Mouse (Mus musculus) hindbrain, embryonic 16.5 days (tissue): ENCODE data around the gene Mcl1. TPM values are rescaled to one million over a fixed set of nuclear protein-coding genes. Genes with fewer than 3 reads are reported as not detected.
"Not testable (repeated sequence)": the region's sequence is repeated elsewhere in the genome, so short reads cannot be mapped to it uniquely, and the experiment has no call there.

Source experiments
- ATAC-seq: fragments of 200-750 bp; cut with Nextera tagmentation; 2 replicates; pipeline ENCODE4 v1.8.0; 2017; ENCODE audit warnings: moderate TSS enrichment, moderate library complexity
- H3K27ac ChIP-seq: fragments of 300-500 bp; sonication (generic); 2 replicates; pipeline ENCODE4 v1.5.1; 2014; ENCODE audit warnings: low read depth, mild to moderate bottlenecking, control low read depth, low read length, moderate library complexity
- H3K27me3 ChIP-seq: fragments of 300-500 bp; sonication (generic); replicated peaks from 2 replicates; pipeline ENCODE4 v1.6.1; 2014; ENCODE audit warnings: low read length; ENCODE audit not compliant: control insufficient read depth, insufficient read depth
- H3K36me3 ChIP-seq: fragments of 300-500 bp; sonication (generic); 2 replicates; pipeline ENCODE4 v1.6.1; 2014; ENCODE audit warnings: mild to moderate bottlenecking, low read length, moderate library complexity, mixed read lengths; ENCODE audit not compliant: control insufficient read depth, insufficient read depth
- H3K4me1 ChIP-seq: fragments of 300-500 bp; sonication (generic); 2 replicates; pipeline ENCODE4 v1.6.1; 2014; ENCODE audit warnings: low read depth, low read length; ENCODE audit not compliant: control insufficient read depth, insufficient read depth
- H3K4me2 ChIP-seq: fragments of 300-500 bp; sonication (generic); 2 replicates; pipeline ENCODE4 v1.6.1; 2014; ENCODE audit warnings: mild to moderate bottlenecking, low read length, control low read depth, moderate library complexity
- H3K4me3 ChIP-seq: fragments of 300-500 bp; sonication (generic); 2 replicates; pipeline ENCODE4 v1.5.1; 2014; ENCODE audit warnings: mild to moderate bottlenecking, low read length, control low read depth, moderate library complexity
- H3K9ac ChIP-seq: fragments of 300-500 bp; sonication (generic); 2 replicates; pipeline ENCODE4 v1.6.1; 2014; ENCODE audit warnings: low read depth, mild to moderate bottlenecking, control low read depth, low read length, moderate library complexity
- H3K9me3 ChIP-seq: fragments of 300-500 bp; sonication (generic); 2 replicates; pipeline ENCODE4 v1.6.1; 2014; ENCODE audit warnings: mild to moderate bottlenecking, low read length, moderate library complexity; ENCODE audit not compliant: control insufficient read depth
- WGBS: fragments of 180-500 bp; shearing (Covaris S2); extraction: QIAGEN DNeasy Blood & Tissue Kit; methylation state at CpG from one replicate; pipeline ENCODE4 v1.1.7; 2014; 5-methylcytosine and 5-hydroxymethylcytosine counted together
- polyA plus RNA-seq: library from polyadenylated mRNA; unstranded; fragments of >200 nt; fragmentation: Nextera tagmentation; extraction: Ambion mirVana; gene quantifications from 2 replicates; pipeline ENCODE4 v1.2.1, GENCODE M21; 2015

The Mcl1 gene
- polyA plus RNA-seq = 20.2 and 39.4 TPM in 2 replicates

DNA sequence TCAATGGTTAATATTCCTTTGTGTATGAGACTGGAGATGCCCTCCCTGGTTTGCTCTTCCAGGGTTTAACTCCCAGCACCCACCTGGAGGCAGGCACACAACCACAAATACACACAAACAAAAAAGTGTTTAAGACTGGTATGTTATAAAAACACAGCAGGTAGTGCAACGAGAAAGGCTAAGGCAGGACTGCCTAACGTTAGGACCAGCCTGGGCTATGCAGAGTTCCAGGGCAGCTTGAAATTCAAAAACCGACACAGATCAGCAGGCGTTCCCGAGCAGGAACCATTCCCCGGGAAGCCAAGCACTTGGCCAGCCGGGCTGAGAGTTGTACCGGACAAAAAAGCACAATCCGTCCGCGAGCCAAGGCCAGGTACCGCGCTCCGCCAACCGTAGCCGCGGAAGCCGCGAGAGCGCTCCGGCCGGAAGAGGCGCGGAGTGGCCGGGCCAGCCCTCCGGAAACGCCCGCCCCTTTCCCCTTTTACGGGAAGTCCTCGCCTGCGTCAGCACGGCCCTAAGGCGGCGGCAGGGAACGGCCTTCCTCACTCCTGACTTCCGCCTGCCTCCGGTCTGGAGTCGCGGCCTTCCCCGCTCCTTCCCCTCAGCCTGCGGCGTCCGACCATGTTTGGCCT lies at the start of gene Mcl1:
Gene Mcl1 (plus strand): TSS at position 553 of the 632 bp plus-strand sequence.
- H3K9ac ChIP-seq = peak within 1 kb of the TSS; percentile 84

DNA sequence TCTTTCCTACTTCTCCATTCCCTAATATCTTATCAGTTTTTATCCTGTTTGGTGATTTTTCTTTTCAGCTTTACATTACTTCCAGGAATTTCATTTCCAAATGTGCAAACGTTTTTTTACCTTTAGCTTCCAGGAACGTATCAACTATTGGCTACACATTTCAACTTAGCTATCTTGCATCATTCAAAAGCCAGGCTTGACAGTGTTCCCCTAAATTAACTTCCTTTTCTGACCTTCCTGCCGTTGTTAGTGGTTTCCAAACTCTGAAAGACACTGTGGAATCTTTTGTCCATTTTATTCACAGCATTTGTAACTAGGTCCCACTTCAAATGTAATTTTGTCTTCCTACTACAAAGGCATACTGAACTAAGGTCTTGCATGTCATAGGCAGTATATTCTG lies 49.4 kb upstream of the Mcl1 start:
- no peaks in the 10 kb centered on the region for H3K4me1 ChIP-seq
- no peaks in the 10 kb centered on the region for H3K27me3 ChIP-seq
- H3K4me3 ChIP-seq = no peak overlapping the region
- WGBS = 76% methylated on average over 3 of the region's 3 CpGs
- peaks cover 11% of the 10 kb centered on the region for H3K36me3 ChIP-seq
- no peaks in the 10 kb centered on the region for H3K9me3 ChIP-seq
- H3K27ac ChIP-seq = no peak overlapping the region
- ATAC-seq = no peak
- H3K4me2 ChIP-seq = no peak overlapping the region
- no peak overlapping the region for H3K9ac ChIP-seq

More for the DNA sequence above, at the start of gene Mcl1:
- under 1% methylated on average over 39 of the region's 43 CpGs for WGBS
- Histone ChIP-seq H3K9me3 (no peaks in the 10 kb centered on the region), H3K4me2 (peak within 1 kb of the TSS; percentile 94), H3K4me3 (peak within 1 kb of the TSS; percentile 57), H3K27me3 (no peaks in the 10 kb centered on the region), H3K27ac (peak within 1 kb of the TSS; percentile 99), H3K36me3 (peaks cover 3% of the 10 kb centered on the region; the same call in 1 of the 2 replicates), H3K4me1 (peaks cover 29% of the 10 kb centered on the region)
- ATAC-seq = peak; percentile 97

DNA sequence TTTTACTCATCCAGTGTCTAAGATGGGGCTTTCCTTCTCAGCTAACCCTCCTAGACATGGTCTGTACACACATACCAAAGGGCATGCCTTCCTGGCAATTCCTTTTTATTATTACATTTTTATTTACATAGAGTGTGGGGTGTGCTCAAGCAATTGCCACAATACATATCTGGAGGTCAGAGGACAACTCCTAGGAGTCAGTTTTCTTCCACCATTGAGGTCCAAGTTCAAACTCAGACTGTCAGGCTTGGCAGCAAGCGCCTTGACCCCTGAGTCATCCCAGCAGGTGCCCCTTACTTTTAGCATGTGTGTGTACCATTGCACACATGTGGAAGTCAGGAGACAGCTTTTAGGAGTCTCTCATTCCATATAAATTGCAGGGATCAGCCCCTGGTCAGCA lies 44.6 kb upstream of the Mcl1 start:
- Histone ChIP-seq H3K4me2 (no peak overlapping the region), H3K9ac (no peak overlapping the region), H3K27ac (no peak overlapping the region), H3K36me3 (peaks cover 26% of the 10 kb centered on the region), H3K4me1 (no peaks in the 10 kb centered on the region), H3K9me3 (no peaks in the 10 kb centered on the region), H3K4me3 (no peak overlapping the region), H3K27me3 (no peaks in the 10 kb centered on the region)
- no peak for ATAC-seq
- 100% methylated on average over 1 of the region's 1 CpGs for WGBS

DNA sequence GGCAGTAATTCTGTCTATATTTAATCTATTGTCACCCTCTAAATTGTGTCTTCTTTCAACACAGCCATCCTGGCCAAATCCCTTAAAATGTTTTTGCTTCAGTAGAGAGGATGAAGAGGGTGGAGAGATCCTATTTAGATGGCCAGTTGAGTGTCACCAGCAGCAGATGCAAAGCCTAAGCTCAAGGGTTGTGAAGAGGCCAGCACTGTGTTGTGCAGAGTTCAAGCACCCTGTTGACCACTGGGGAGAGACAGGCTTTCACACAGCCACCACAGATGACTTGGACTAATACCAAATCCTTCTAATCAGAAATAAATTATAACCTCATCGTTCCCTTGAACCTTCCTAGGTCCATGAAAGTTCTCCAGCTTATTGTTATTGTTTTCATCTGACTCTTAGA lies 40.1 kb upstream of the Mcl1 start:
- no peak overlapping the region for H3K4me2 ChIP-seq
- H3K4me3 ChIP-seq = no peak overlapping the region
- no peaks in the 10 kb centered on the region for H3K27me3 ChIP-seq
- no peaks in the 10 kb centered on the region for H3K9me3 ChIP-seq
- peaks cover 21% of the 10 kb centered on the region for H3K36me3 ChIP-seq
- no peak overlapping the region for H3K9ac ChIP-seq
- WGBS = 96% methylated on average over 1 of the region's 1 CpGs
- no peaks in the 10 kb centered on the region for H3K4me1 ChIP-seq
- H3K27ac ChIP-seq = no peak overlapping the region
- ATAC-seq = no peak

DNA sequence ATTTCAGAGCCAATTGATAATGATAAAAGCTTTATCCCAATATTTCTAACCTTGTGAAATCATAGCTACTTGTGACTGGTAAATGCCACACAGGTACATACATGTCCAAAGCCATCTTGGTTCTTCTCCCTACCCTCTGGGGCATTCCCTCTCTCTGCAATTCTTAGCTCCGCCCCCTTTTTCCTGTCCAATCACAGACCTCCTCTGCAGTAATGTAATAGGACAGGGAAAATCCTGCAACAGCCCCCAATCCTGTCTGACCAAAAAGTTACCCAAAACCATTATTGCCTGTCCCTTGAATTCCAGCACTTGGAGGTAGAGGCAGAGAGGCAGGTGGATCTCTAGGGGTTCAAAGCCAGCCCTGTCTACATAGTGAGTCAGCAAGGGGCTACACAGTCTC lies 37.3 kb upstream of the Mcl1 start:
- Histone ChIP-seq H3K9me3 (no peaks in the 10 kb centered on the region), H3K27me3 (no peaks in the 10 kb centered on the region), H3K4me3 (no peak overlapping the region), H3K9ac (no peak overlapping the region), H3K36me3 (peaks cover 17% of the 10 kb centered on the region), H3K27ac (no peak overlapping the region), H3K4me1 (peaks cover 9% of the 10 kb centered on the region), H3K4me2 (no peak overlapping the region)
- no peak for ATAC-seq
- WGBS = 77% methylated on average over 1 of the region's 1 CpGs

DNA sequence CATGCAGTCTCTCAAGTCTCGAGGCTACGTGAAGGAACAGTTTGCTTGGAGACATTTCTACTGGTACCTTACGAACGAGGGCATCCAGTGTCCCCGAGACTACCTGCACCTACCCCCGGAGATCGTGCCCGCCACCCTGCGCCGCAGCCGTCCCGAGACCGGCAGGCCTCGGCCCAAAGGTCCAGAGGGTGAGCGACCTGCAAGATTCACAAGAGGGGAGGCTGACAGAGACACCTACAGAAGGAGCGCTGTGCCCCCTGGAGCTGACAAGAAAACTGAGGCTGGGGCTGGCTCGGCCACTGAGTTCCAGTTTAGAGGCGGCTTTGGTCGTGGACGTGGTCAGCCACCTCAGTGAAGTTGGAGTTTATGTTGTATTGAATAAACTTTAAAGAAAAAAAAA lies 36.2 kb upstream of the Mcl1 start:
- H3K9me3 ChIP-seq, H3K9ac ChIP-seq, H3K4me3 ChIP-seq, ATAC-seq, H3K4me2 ChIP-seq, H3K27ac ChIP-seq, H3K27me3 ChIP-seq: not testable (repeated sequence)
- Histone ChIP-seq H3K4me1 (peaks cover 17% of the 10 kb centered on the region), H3K36me3 (peaks cover 18% of the 10 kb centered on the region)
- WGBS = 93% methylated on average over 20 of the region's 20 CpGs

DNA sequence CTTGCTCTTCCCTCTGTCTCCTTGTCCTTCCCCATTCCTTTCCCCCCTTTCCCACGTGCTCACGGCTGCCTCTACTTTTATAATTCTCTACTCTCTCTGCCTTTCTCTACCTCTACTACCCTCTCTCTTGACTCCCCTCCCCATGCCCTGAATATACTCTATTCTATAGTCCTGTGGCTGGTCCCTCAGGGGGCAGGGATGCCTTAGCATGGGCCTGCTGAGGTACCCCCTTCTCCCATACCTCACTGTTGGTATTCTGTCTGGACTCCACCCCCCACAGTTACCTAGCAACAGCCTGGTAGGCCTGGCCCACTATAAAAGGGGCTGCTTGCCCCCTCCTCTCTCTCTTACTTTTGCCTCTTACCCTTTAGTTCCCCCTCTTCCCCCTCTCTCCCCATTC lies 35.0 kb upstream of the Mcl1 start:
- ATAC-seq = no peak
- H3K36me3 ChIP-seq = peaks cover 14% of the 10 kb centered on the region
- no peak overlapping the region for H3K4me3 ChIP-seq
- H3K27me3 ChIP-seq = no peaks in the 10 kb centered on the region
- no peak overlapping the region for H3K4me2 ChIP-seq
- WGBS = 52% methylated on average over 2 of the region's 2 CpGs
- no peaks in the 10 kb centered on the region for H3K9me3 ChIP-seq
- no peak overlapping the region for H3K27ac ChIP-seq
- peaks cover 17% of the 10 kb centered on the region for H3K4me1 ChIP-seq
- H3K9ac ChIP-seq = no peak overlapping the region

DNA sequence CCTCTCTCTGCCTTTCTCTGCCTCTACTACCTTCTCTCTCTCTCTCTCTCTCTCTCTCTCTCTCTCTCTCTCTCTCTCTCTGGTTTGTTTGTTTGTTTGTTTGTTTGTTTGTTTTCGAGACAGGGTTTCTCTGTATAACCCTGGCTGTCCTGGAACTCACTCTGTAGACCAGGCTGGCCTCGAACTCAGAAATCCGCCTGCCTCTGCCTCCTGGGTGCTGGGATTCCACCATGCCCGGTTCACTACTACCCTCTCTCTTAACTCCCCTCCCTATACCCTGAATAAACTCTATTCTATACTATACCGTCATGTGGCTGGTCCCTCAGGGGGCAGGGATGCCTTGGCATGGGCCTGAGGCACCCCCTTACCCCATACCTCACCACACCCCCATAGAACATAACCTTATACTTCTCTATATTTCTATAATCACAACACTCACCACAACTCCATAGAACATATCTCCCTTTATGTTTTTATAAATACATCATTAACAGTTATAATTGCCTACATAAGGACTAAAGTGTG lies 34.5 kb upstream of the Mcl1 start:
- ATAC-seq, H3K27me3 ChIP-seq, H3K9me3 ChIP-seq: not testable (repeated sequence)
- peak overlapping the region; percentile 60; the same call in 1 of the 2 replicates for H3K9ac ChIP-seq
- H3K4me2 ChIP-seq = peak overlapping the region; percentile 68
- H3K27ac ChIP-seq = peak overlapping the region; percentile 86
- H3K4me3 ChIP-seq = peak overlapping the region; percentile 40
- peaks cover 17% of the 10 kb centered on the region for H3K4me1 ChIP-seq
- peaks cover 15% of the 10 kb centered on the region for H3K36me3 ChIP-seq
- 67% methylated on average over 5 of the region's 5 CpGs for WGBS

DNA sequence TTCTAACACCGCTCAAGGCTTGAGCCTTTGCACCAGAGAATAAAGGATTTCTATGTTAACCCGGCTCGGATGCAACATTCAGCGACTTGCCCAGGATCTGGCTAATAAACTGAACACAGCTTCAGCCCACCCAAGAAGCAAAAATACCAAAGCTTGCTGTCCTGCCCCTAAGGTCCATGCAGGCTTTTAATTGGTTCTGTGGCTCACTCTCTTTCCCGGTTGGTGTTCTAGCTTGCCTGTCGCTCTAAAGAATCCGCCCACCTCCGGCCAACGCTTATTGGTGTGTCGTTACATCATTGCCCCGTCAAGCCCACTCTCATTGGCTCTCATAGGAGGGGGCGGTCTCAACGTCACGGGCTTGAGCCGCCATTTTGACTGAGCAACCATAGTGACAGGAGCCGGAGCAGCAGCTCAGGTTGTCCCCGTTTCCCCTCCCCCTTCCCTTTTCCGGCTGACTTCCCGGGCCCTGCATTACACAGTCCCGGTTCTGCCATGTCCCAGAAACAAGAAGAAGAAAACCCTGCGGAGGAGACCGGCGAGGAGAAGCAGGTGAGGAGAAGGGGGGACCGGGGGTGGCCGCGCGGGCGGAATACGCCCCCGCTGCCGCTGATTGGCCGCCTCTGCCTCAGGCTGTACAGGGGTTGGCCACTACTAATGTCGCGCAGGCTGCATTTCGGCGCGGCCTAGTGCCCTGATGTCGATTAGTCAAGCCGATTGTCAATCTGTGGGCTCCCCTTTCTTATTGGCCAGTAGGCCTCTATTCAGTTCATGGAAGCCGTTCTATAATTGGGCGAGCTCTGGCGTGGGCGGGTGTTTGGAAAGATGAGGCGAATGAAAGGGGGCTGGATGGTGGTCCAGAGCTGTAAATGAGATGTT lies 33.7 kb upstream of the Mcl1 start, which contains the start of gene Ensa:
Gene Ensa (plus strand): TSS at position 366 of the 876 bp plus-strand sequence.
- Histone ChIP-seq H3K36me3 (peaks cover 20% of the 10 kb centered on the region), H3K9me3 (no peaks in the 10 kb centered on the region), H3K27ac (peak within 1 kb of the TSS; percentile 96), H3K9ac (peak within 1 kb of the TSS; percentile 79), H3K27me3 (no peaks in the 10 kb centered on the region), H3K4me3 (peak within 1 kb of the TSS; percentile 68), H3K4me1 (peaks cover 17% of the 10 kb centered on the region), H3K4me2 (peak within 1 kb of the TSS; percentile 83)
- ATAC-seq = peak; percentile 99
- WGBS = under 1% methylated on average over 44 of the region's 44 CpGs
